Mouse (Mus musculus): ENCODE measurements around the gene Pramel1. TPM values are rescaled to one million over a fixed set of nuclear protein-coding genes. Genes with fewer than 3 reads are reported as not detected.
"Not testable (repeated sequence)": the region's sequence is repeated elsewhere in the genome, so short reads cannot be mapped to it uniquely, and the experiment has no call there.

Gene Pramel1
- polyA plus RNA-seq, 1 experiment from 2014 or later: not detected

- no peak overlapping the region for H3K27ac ChIP-seq (replicated peaks)
- no peak overlapping the region for H3K4me2 ChIP-seq
- 49% methylated on average over 3 of the region's 3 CpGs for WGBS
- H3K27me3 ChIP-seq: no peaks in the 10 kb centered on the region
- no peaks in the 10 kb centered on the region for H3K36me3 ChIP-seq
- peaks cover 14% of the 10 kb centered on the region for H3K4me1 ChIP-seq (replicated peaks)
- H3K9me3 ChIP-seq: no peaks in the 10 kb centered on the region
- H3K4me3 ChIP-seq: no peak overlapping the region
- ATAC-seq (ENCODE audit: low FRiP score, low read depth): no peak
- no peak overlapping the region for H3K9ac ChIP-seq
These were observed 12.1 kb upstream of the Pramel1 start for GRCm38 (mm10) chr4:143382163-143382562.

- Histone ChIP-seq H3K36me3 (no peaks in the 10 kb centered on the region), H3K4me2 (no peak overlapping the region), H3K9me3 (no peaks in the 10 kb centered on the region), H3K9ac (no peak overlapping the region), H3K4me3 (no peak overlapping the region), H3K27me3 (no peaks in the 10 kb centered on the region), H3K4me1 (replicated peaks) (peaks cover 14% of the 10 kb centered on the region), H3K27ac (replicated peaks) (no peak overlapping the region)
- ATAC-seq (ENCODE audit: low FRiP score, low read depth): no peak
- 50% methylated on average over 4 of the region's 4 CpGs for WGBS
These were observed 10.6 kb upstream of the Pramel1 start for GRCm38 (mm10) chr4:143383646-143384045.

DNA sequence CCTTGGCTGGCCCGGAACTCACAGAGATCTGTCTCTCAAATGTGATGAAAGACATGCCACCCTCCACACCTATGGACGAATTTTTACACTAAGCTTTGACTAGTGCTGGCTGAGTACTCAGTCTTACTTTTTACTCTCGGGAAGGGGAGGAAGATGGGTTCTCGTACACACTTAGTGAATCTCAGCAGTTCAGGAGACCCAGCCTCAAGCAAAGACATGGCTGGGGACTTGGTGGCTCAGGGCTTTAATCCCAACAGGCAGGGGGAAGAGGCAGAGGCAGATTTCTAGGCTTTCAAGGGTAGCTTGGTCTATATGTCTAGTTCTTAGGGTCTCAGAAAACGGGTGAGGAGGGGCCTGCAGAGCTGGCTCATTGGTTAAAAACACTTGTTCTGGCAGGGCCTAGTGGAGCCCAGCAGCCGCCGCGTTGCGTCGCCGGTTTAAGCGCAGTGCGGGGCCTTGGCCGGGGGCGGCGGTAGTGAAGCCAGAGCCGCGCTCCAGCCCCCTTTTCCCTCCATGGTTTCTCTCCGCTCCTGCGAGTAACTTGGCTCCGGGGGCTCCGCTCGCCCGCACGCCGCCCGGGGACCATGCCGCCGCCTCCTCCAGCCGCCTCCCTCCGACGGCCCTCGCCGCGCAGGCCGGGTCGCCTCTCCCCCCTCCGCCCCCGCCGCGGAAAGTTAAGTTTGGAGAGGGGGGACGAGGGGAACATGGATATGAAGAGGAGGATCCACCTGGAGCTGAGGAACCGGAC is 5.1 kb upstream of the Pramel1 start:
- peak overlapping the region; percentile 42 for H3K4me3 ChIP-seq
- peak overlapping the region; percentile 66 for H3K4me2 ChIP-seq
- H3K36me3 ChIP-seq: no peaks in the 10 kb centered on the region
- ATAC-seq (ENCODE audit: low FRiP score, low read depth): peak; percentile 86
- H3K27me3 ChIP-seq: no peaks in the 10 kb centered on the region
- 0 out of 2 replicates have a peak, but pooled peaks cover 3% of the 10 kb centered on the region for H3K4me1 ChIP-seq (replicated peaks)
- H3K9me3 ChIP-seq: no peaks in the 10 kb centered on the region
- WGBS: 8% methylated on average over 41 of the region's 43 CpGs
- H3K9ac ChIP-seq: peak overlapping the region; percentile 40; the same call in 1 of the 2 replicates
- no peak overlapping the region for H3K27ac ChIP-seq (replicated peaks)

GRCm38 (mm10) chr4:143411566-143412218 is 17.5 kb downstream of the Pramel1 start:
- peak; percentile 27; the same call in 1 of the 2 replicates for ATAC-seq (ENCODE audit: low FRiP score, low read depth)
- Histone ChIP-seq H3K9me3 (0 out of 2 replicates have a peak, but pooled peaks cover 4% of the 10 kb centered on the region), H3K4me1 (replicated peaks) (peaks cover 8% of the 10 kb centered on the region), H3K4me2 (peak overlapping the region; percentile 54), H3K4me3 (peak overlapping the region; percentile 49), H3K27ac (replicated peaks) (peak overlapping the region; percentile 88), H3K9ac (peak overlapping the region; percentile 32), H3K36me3 (peaks cover 18% of the 10 kb centered on the region), H3K27me3 (0 out of 2 replicates have a peak, but pooled peaks cover 3% of the 10 kb centered on the region)
- 64% methylated on average over 5 of the region's 5 CpGs for WGBS

GRCm38 (mm10) chr4:143412219-143413092 is 18.2 kb downstream of the Pramel1 start, which contains the start of gene Pramef8:
TSS of gene Pramef8 (plus strand) at chr4:143412426.
- Histone ChIP-seq H3K27ac (replicated peaks) (peak within 1 kb of the TSS; percentile 88), H3K9me3 (0 out of 2 replicates have a peak, but pooled peaks cover 4% of the 10 kb centered on the region), H3K27me3 (0 out of 2 replicates have a peak, but pooled peaks cover 3% of the 10 kb centered on the region), H3K4me1 (replicated peaks) (peaks cover 8% of the 10 kb centered on the region), H3K4me2 (peak within 1 kb of the TSS; percentile 55), H3K4me3 (peak within 1 kb of the TSS; percentile 49), H3K9ac (peak within 1 kb of the TSS; percentile 32), H3K36me3 (peaks cover 26% of the 10 kb centered on the region)
- under 1% methylated on average over 50 of the region's 50 CpGs for WGBS
- peak; percentile 95 for ATAC-seq (ENCODE audit: low FRiP score, low read depth)

GRCm38 (mm10) chr4:143413621-143414020 is 19.4 kb downstream of the Pramel1 start:
- Histone ChIP-seq H3K27me3 (0 out of 2 replicates have a peak, but pooled peaks cover 3% of the 10 kb centered on the region), H3K4me3 (no peak overlapping the region), H3K4me1 (replicated peaks) (peaks cover 8% of the 10 kb centered on the region), H3K4me2 (peak overlapping the region; percentile 55; the same call in 1 of the 2 replicates), H3K27ac (replicated peaks) (no peak overlapping the region), H3K9ac (no peak overlapping the region), H3K36me3 (peaks cover 38% of the 10 kb centered on the region), H3K9me3 (0 out of 2 replicates have a peak, but pooled peaks cover 4% of the 10 kb centered on the region)
- ATAC-seq (ENCODE audit: low FRiP score, low read depth): no peak
- WGBS: 100% methylated on average over 1 of the region's 1 CpGs

GRCm38 (mm10) chr4:143414121-143414520 is 19.9 kb downstream of the Pramel1 start:
- H3K4me3 ChIP-seq: no peak overlapping the region
- H3K36me3 ChIP-seq: peaks cover 43% of the 10 kb centered on the region
- H3K9me3 ChIP-seq: 0 out of 2 replicates have a peak, but pooled peaks cover 4% of the 10 kb centered on the region
- no peak for ATAC-seq (ENCODE audit: low FRiP score, low read depth)
- peaks cover 8% of the 10 kb centered on the region for H3K4me1 ChIP-seq (replicated peaks)
- no peak overlapping the region for H3K27ac ChIP-seq (replicated peaks)
- WGBS: 94% methylated on average over 3 of the region's 3 CpGs
- no peaks in the 10 kb centered on the region for H3K27me3 ChIP-seq
- no peak overlapping the region for H3K4me2 ChIP-seq
- no peak overlapping the region for H3K9ac ChIP-seq

DNA sequence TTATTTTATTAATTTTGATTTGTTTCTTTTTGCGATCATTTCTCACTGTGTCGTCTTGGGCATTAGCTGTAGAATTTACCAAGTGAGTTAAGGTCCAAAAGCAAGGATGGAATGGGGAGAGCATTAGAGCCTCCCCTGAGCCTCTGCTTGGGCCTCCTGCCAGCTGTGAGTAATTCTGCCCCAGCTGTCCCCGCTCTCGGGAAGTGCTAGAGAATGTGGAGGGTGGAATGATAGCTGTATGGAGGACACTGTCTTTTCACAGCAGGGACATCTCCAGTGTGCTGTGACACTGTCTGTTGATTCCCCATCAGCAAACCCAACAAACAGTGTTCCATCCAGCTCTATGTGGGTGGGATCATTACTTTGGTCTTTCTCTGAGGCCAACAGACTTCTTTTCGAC is 32.5 kb downstream of the Pramel1 start:
- WGBS: 79% methylated on average over 5 of the region's 5 CpGs
- H3K4me2 ChIP-seq; H3K9ac ChIP-seq; H3K9me3 ChIP-seq; ATAC-seq (ENCODE audit: low FRiP score, low read depth); H3K27me3 ChIP-seq; H3K27ac ChIP-seq (replicated peaks); H3K4me3 ChIP-seq; H3K4me1 ChIP-seq (replicated peaks): not testable (repeated sequence)
- peaks cover 12% of the 10 kb centered on the region; the same call in 1 of the 2 replicates for H3K36me3 ChIP-seq

Other genes starting within 250 kb of the Pramel1 start
- gene Prdm2, start 181.4 kb upstream of the Pramel1 start, polyA plus RNA-seq (2015; fragmentation: Nextera tagmentation; extraction: Ambion mirVana): 12.7 and 14.0 TPM in 2 replicates
- gene Pdpn, start 94.9 kb upstream of the Pramel1 start, polyA plus RNA-seq (2015; fragmentation: Nextera tagmentation; extraction: Ambion mirVana): 53.3 and 55.1 TPM in 2 replicates
- gene Lrrc38, start 44.7 kb upstream of the Pramel1 start, polyA plus RNA-seq (2015; fragmentation: Nextera tagmentation; extraction: Ambion mirVana): 0.33 and 0.43 TPM in 2 replicates
- 22.0 and 22.5 TPM in 2 replicates for gene Pramef8, start 18.0 kb downstream of the Pramel1 start, polyA plus RNA-seq (2015; fragmentation: Nextera tagmentation; extraction: Ambion mirVana)
- gene Oog4, start 55.9 kb downstream of the Pramel1 start, polyA plus RNA-seq (2015; fragmentation: Nextera tagmentation; extraction: Ambion mirVana): not detected in 2 replicates
- not detected in 2 replicates for gene Gm13043, start 116.9 kb downstream of the Pramel1 start, polyA plus RNA-seq (2015; fragmentation: Nextera tagmentation; extraction: Ambion mirVana)
- gene Gm13040, start 141.5 kb downstream of the Pramel1 start, polyA plus RNA-seq (2015; fragmentation: Nextera tagmentation; extraction: Ambion mirVana): not detected in 2 replicates
- gene BC080695, start 157.3 kb downstream of the Pramel1 start, polyA plus RNA-seq (2015; fragmentation: Nextera tagmentation; extraction: Ambion mirVana): not detected in 2 replicates
- not detected in 2 replicates for gene Gm13057, start 157.3 kb downstream of the Pramel1 start, polyA plus RNA-seq (2015; fragmentation: Nextera tagmentation; extraction: Ambion mirVana)
- not detected in 2 replicates for gene Gm13083, start 220.6 kb downstream of the Pramel1 start, polyA plus RNA-seq (2015; fragmentation: Nextera tagmentation; extraction: Ambion mirVana)